Mouse (Mus musculus) activated CD4-positive, CD25-positive, alpha-beta regulatory T cell (primary cell): ENCODE results near the gene Brinp3. TPM values are rescaled to one million over a fixed set of nuclear protein-coding genes. Genes with fewer than 3 reads are reported as not detected.

Experiments
- polyA plus RNA-seq, 2 experiments: library from polyadenylated mRNA; unstranded; fragments of 100-300 nt; shearing (Covaris generic); gene quantifications; one replicate each; pipeline ENCODE4 v1.2.1; 2017

Gene Brinp3
- under 1 TPM in 1 of 2 experiments, not detected in 1; 0.22 TPM for polyA plus RNA-seq

DNA sequence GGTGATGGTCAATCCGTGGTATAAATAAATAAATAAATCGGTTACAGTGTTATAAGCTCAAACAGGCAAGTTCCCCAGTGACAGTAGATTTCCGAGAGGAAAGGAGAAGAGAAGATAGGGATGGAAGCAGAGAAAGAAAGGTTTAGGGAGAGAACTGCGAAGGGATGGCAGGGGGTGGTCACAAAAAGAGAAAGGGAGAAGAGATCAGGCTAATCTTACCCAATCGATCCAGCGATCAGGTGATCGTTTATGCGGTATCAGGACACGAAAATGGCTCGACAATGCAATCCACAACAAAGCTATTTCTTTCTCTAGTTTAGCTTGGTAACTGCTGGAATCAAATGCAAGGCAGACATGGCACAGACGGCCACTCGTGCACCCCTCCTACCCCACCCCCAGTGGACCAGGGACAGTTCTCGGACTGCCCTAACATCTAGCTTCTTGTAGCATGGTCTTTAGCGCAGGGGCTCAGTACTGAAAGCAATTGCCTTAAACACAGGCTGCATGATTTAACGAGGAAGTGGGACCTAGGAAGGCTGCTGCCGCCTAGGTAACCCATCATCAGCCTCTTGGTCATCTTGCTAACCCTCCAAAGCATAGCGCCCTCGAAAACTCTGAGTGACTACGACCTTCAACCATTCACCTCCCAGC, at the start of gene Brinp3:
Gene Brinp3 (plus strand): TSS at position 80 of the 651 bp plus-strand sequence.

